ENCODE assay signal across 15 mouse cellular contexts in genomic region chr7:116221883-116222282, GRCm38 (mm10).
DNase-seq lines count a peak whose midpoint lies in the region; ATAC-seq lines count a peak whose summit lies in the region.
"Had no signal": no experiment of that assay in that cellular context is flagged by ENCODE, and none has a peak within 500 bp of the region (broad histone marks: within the 10 kb centered on the region; RNA-seq: fewer than 3 reads in every experiment).

No protein-coding gene starts in this region.

- DNase-seq in hindbrain, embryonic 14.5 days (ENCODE audit: low spot score), result no peak
- no peak for DNase-seq in hindbrain, embryonic 11.5 days (ENCODE audit: low spot score)
- no peak for DNase-seq in lung, postnatal 25 days (ENCODE audit: low spot score)
- DNase-seq: adrenal gland, postnatal 25 days; gastrocnemius, postnatal 25 days; right cerebral cortex, postnatal 14 days had no signal

- WGBS in hindbrain, embryonic 14.5 days, result 31% methylated on average over 7 of the region's 7 CpGs
- 65% methylated on average over 7 of the region's 7 CpGs for WGBS in hindbrain, embryonic 11.5 days
- 18% methylated on average over 7 of the region's 7 CpGs for whole genome bisulfite sequencing in lung, embryonic 15.5 days
- 24% methylated on average over 7 of the region's 7 CpGs for WGBS in intestine, embryonic 16.5 days
- 15% methylated on average over 7 of the region's 7 CpGs for WGBS in neural tube, embryonic 14.5 days

- no peaks in the 10 kb centered on the region for H3K36me3 ChIP-seq in hindbrain, embryonic 14.5 days (replicated peaks; ENCODE audit: control insufficient read depth, insufficient read depth)
- H3K36me3 ChIP-seq in hindbrain, embryonic 11.5 days (ENCODE audit: control insufficient read depth, insufficient read depth, low read length), result no peaks in the 10 kb centered on the region
- no peaks in the 10 kb centered on the region for H3K36me3 ChIP-seq in lung, embryonic 15.5 days
- no peaks in the 10 kb centered on the region for H3K36me3 ChIP-seq in intestine, embryonic 16.5 days (ENCODE audit: control insufficient read depth, insufficient read depth, low read length)
- H3K36me3 ChIP-seq in neural tube, embryonic 14.5 days (ENCODE audit: control insufficient read depth, insufficient read depth, low read length), result no peaks in the 10 kb centered on the region
- H3K36me3 ChIP-seq: limb, embryonic 15.5 days had no signal

- H3K4me3 ChIP-seq in hindbrain, embryonic 14.5 days (replicated peaks; ENCODE audit: low read length), result no peak overlapping the region
- H3K4me3 ChIP-seq in hindbrain, embryonic 11.5 days (ENCODE audit: low read depth, low read length), result no peak overlapping the region
- H3K4me3 ChIP-seq in lung, embryonic 15.5 days, result no peak overlapping the region
- no peak overlapping the region for H3K4me3 ChIP-seq in intestine, embryonic 16.5 days (ENCODE audit: low read length)
- H3K4me3 ChIP-seq in neural tube, embryonic 14.5 days (ENCODE audit: low read depth, low read length), result no peak overlapping the region
- H3K4me3 ChIP-seq: layer of hippocampus, adult 2 months; left cerebral cortex, adult 2 months; limb, embryonic 15.5 days had no signal

- 0 out of 2 replicates have a peak overlapping the region, but pooled peaks have one; percentile 5 for H3K27ac ChIP-seq in hindbrain, embryonic 14.5 days
- no peak overlapping the region for H3K27ac ChIP-seq in hindbrain, embryonic 11.5 days (ENCODE audit: low read depth, low read length)
- peak overlapping the region; percentile 56; the same call in 1 of the 2 replicates for H3K27ac ChIP-seq in lung, embryonic 15.5 days
- peak overlapping the region; percentile 88 for H3K27ac ChIP-seq in intestine, embryonic 16.5 days (ENCODE audit: low read length)
- H3K27ac ChIP-seq in neural tube, embryonic 14.5 days (ENCODE audit: low read depth, low read length), result no peak overlapping the region
- H3K27ac ChIP-seq: layer of hippocampus, adult 2 months; left cerebral cortex, adult 2 months; limb, embryonic 15.5 days; macrophage had no signal

- H3K27me3 ChIP-seq in hindbrain, embryonic 14.5 days (ENCODE audit: control insufficient read depth, insufficient read depth, low read length), result no peaks in the 10 kb centered on the region
- no peaks in the 10 kb centered on the region for H3K27me3 ChIP-seq in hindbrain, embryonic 11.5 days (ENCODE audit: control insufficient read depth, insufficient read depth, low read length)
- no peaks in the 10 kb centered on the region for H3K27me3 ChIP-seq in lung, embryonic 15.5 days
- no peaks in the 10 kb centered on the region for H3K27me3 ChIP-seq in intestine, embryonic 16.5 days (replicated peaks; ENCODE audit: control insufficient read depth, insufficient read depth, low read length)
- H3K27me3 ChIP-seq in neural tube, embryonic 14.5 days (ENCODE audit: control insufficient read depth, insufficient read depth, low read length), result no peaks in the 10 kb centered on the region
- H3K27me3 ChIP-seq: limb, embryonic 15.5 days had no signal

- H3K4me1 ChIP-seq in hindbrain, embryonic 14.5 days (replicated peaks; ENCODE audit: control insufficient read depth, insufficient read depth, low read length), result peaks cover 19% of the 10 kb centered on the region
- H3K4me1 ChIP-seq in hindbrain, embryonic 11.5 days (replicated peaks; ENCODE audit: control insufficient read depth, insufficient read depth, low read length), result peaks cover 3% of the 10 kb centered on the region; the same call in 1 of the 2 replicates
- peaks cover 46% of the 10 kb centered on the region for H3K4me1 ChIP-seq in lung, embryonic 15.5 days
- peaks cover 45% of the 10 kb centered on the region for H3K4me1 ChIP-seq in intestine, embryonic 16.5 days (ENCODE audit: control insufficient read depth, insufficient read depth, low read length)
- H3K4me1 ChIP-seq in neural tube, embryonic 14.5 days (ENCODE audit: control insufficient read depth, insufficient read depth, low read length), result peaks cover 14% of the 10 kb centered on the region

- no peak overlapping the region for H3K4me2 ChIP-seq in hindbrain, embryonic 14.5 days (replicated peaks)
- H3K4me2 ChIP-seq in hindbrain, embryonic 11.5 days (replicated peaks; ENCODE audit: low read depth, low read length), result no peak overlapping the region
- H3K4me2 ChIP-seq in lung, embryonic 15.5 days, result peak overlapping the region; percentile 29; the same call in 1 of the 2 replicates
- no peak overlapping the region for H3K4me2 ChIP-seq in intestine, embryonic 16.5 days (ENCODE audit: low read depth, low read length)
- no peak overlapping the region for H3K4me2 ChIP-seq in neural tube, embryonic 14.5 days (ENCODE audit: low read depth, low read length)
- H3K4me2 ChIP-seq: limb, embryonic 15.5 days had no signal

- 0 out of 2 replicates have a peak, but pooled peaks have one; percentile 28 for ATAC-seq in hindbrain, embryonic 14.5 days (ENCODE audit: low FRiP score)
- no peak for ATAC-seq in hindbrain, embryonic 11.5 days (ENCODE audit: low FRiP score)
- ATAC-seq in lung, embryonic 15.5 days (ENCODE audit: borderline replicate concordance, extremely low read depth, low FRiP score, low TSS enrichment), result peak; percentile 88
- no peak for ATAC-seq in intestine, embryonic 16.5 days
- ATAC-seq in neural tube, embryonic 14.5 days (ENCODE audit: low read depth), result peak; percentile 61; the same call in 1 of the 2 replicates
- no peak for ATAC-seq in frontal cortex, adult (ENCODE audit: low TSS enrichment)

- no peaks in the 10 kb centered on the region for H3K9me3 ChIP-seq in hindbrain, embryonic 14.5 days (ENCODE audit: control insufficient read depth, low read length)
- no peaks in the 10 kb centered on the region for H3K9me3 ChIP-seq in hindbrain, embryonic 11.5 days (ENCODE audit: control insufficient read depth, low read length)
- no peaks in the 10 kb centered on the region for H3K9me3 ChIP-seq in lung, embryonic 15.5 days
- no peaks in the 10 kb centered on the region for H3K9me3 ChIP-seq in intestine, embryonic 16.5 days (ENCODE audit: control insufficient read depth, low read length)
- H3K9me3 ChIP-seq in neural tube, embryonic 14.5 days (ENCODE audit: control insufficient read depth, low read length), result no peaks in the 10 kb centered on the region
- H3K9me3 ChIP-seq: G1E; limb, embryonic 15.5 days had no signal

- no peak overlapping the region for H3K9ac ChIP-seq in hindbrain, embryonic 14.5 days
- no peak overlapping the region for H3K9ac ChIP-seq in hindbrain, embryonic 11.5 days (ENCODE audit: low read depth, low read length)
- no peak overlapping the region for H3K9ac ChIP-seq in lung, embryonic 15.5 days
- H3K9ac ChIP-seq in intestine, embryonic 16.5 days (ENCODE audit: low read depth, low read length), result no peak overlapping the region
- no peak overlapping the region for H3K9ac ChIP-seq in neural tube, embryonic 14.5 days (replicated peaks; ENCODE audit: low read depth, low read length)
- H3K9ac ChIP-seq: limb, embryonic 15.5 days had no signal

Comparison
In these comparisons a context has a peak if more than half of its experiments do, and no peak if none do; other contexts are left out.
1. ATAC-seq: peak in hindbrain, embryonic 14.5 days (single experiment), lung, embryonic 15.5 days (single experiment) and neural tube, embryonic 14.5 days (single experiment); none in hindbrain, embryonic 11.5 days (single experiment), intestine, embryonic 16.5 days (single experiment) and frontal cortex, adult (single experiment).
2. H3K27ac ChIP-seq: peak in hindbrain, embryonic 14.5 days (single experiment), lung, embryonic 15.5 days (single experiment) and intestine, embryonic 16.5 days (single experiment); none in hindbrain, embryonic 11.5 days (single experiment) and neural tube, embryonic 14.5 days (single experiment).